Mouse (Mus musculus) lung, embryonic 15.5 days (tissue): ENCODE data around the gene Acer3. TPM values are rescaled to one million over a fixed set of nuclear protein-coding genes. Genes with fewer than 3 reads are reported as not detected.

Experiments used
- ATAC-seq: fragments of 200-750 bp; cut with Nextera tagmentation; 2 replicates; pipeline ENCODE4 v1.8.0; 2017; ENCODE audit warnings: moderate number of reproducible peaks, borderline replicate concordance; ENCODE audit not compliant: low FRiP score, low TSS enrichment; ENCODE audit errors: extremely low read depth
- H3K27ac ChIP-seq: fragments of 300-500 bp; sonication (generic); 2 replicates; pipeline ENCODE4 v1.5.1; 2015; ENCODE audit warnings: moderate library complexity, mild to moderate bottlenecking, inconsistent platforms
- H3K27me3 ChIP-seq: fragments of 300-500 bp; sonication (generic); 2 replicates; pipeline ENCODE4 v1.6.1; 2015; ENCODE audit warnings: inconsistent platforms
- H3K36me3 ChIP-seq: fragments of 300-500 bp; sonication (generic); 2 replicates; pipeline ENCODE4 v1.6.1; 2015; ENCODE audit warnings: inconsistent platforms
- H3K4me1 ChIP-seq: fragments of 300-500 bp; sonication (generic); 2 replicates; pipeline ENCODE4 v1.6.1; 2015; ENCODE audit warnings: inconsistent platforms
- H3K4me2 ChIP-seq: fragments of 300-500 bp; sonication (generic); 2 replicates; pipeline ENCODE4 v1.6.1; 2015; ENCODE audit warnings: inconsistent platforms, mild to moderate bottlenecking, moderate library complexity
- H3K4me3 ChIP-seq: fragments of 300-500 bp; sonication (generic); 2 replicates; pipeline ENCODE4 v1.5.1; 2015; ENCODE audit warnings: mild to moderate bottlenecking, inconsistent platforms
- H3K9ac ChIP-seq: fragments of 300-500 bp; sonication (generic); 2 replicates; pipeline ENCODE4 v1.6.1; 2015; ENCODE audit warnings: inconsistent platforms
- H3K9me3 ChIP-seq: fragments of 300-500 bp; sonication (generic); 2 replicates; pipeline ENCODE4 v1.6.1; 2016; ENCODE audit warnings: inconsistent platforms
- WGBS: fragments of 180-500 bp; shearing (Covaris S2); methylation state at CpG from one replicate; pipeline ENCODE4 v1.1.7; 2015; 5-methylcytosine and 5-hydroxymethylcytosine counted together
- polyA plus RNA-seq: library from polyadenylated mRNA; unstranded; fragments of >200 nt; fragmentation: Nextera tagmentation; extraction: Ambion mirVana; gene quantifications from 2 replicates; pipeline ENCODE4 v1.2.1, GENCODE M21; 2015

Acer3 gene
- polyA plus RNA-seq, result 26.0 and 28.3 TPM in 2 replicates

DNA sequence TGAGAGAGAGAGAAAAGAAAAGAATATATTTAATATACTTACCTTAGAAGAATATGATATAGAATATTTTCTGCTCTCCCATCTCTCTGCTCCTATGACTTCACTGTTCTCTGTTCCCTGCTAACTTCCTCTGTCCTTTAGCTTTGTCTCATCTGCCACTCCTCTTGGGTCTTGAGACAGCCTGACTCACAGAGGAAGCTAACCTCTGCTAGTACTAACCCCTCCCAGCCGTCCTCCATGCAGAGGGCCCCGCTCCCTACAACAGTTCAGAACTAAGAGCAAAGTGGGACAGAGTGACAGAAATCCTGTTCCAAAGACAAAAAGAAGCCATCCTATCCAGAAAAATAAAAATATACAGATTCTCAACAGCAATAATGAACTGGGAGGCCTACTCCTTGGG lies at the start of gene Acer3:
TSS of gene Acer3 (minus strand) at position 126 of the 400 bp plus-strand sequence.
- H3K27me3 ChIP-seq, result no peaks in the 10 kb centered on the region
- H3K4me1 ChIP-seq, result peaks cover 12% of the 10 kb centered on the region
- 80% methylated on average over 2 of the region's 2 CpGs for WGBS
- no peaks in the 10 kb centered on the region for H3K9me3 ChIP-seq
- no peak within 1 kb of the TSS for H3K27ac ChIP-seq
- no peak within 1 kb of the TSS for H3K4me3 ChIP-seq
- no peak for ATAC-seq
- no peak within 1 kb of the TSS for H3K4me2 ChIP-seq
- H3K36me3 ChIP-seq, result no peaks in the 10 kb centered on the region
- no peak within 1 kb of the TSS for H3K9ac ChIP-seq

- Histone ChIP-seq H3K4me1 (no peaks in the 10 kb centered on the region), H3K9ac (no peak overlapping the region), H3K27me3 (no peaks in the 10 kb centered on the region), H3K4me2 (no peak overlapping the region), H3K27ac (no peak overlapping the region), H3K36me3 (no peaks in the 10 kb centered on the region), H3K4me3 (no peak overlapping the region), H3K9me3 (no peaks in the 10 kb centered on the region)
- no peak for ATAC-seq
- WGBS, result 48% methylated on average over 10 of the region's 10 CpGs
These were observed 48.9 kb upstream of the Acer3 start for GRCm38 (mm10) chr7:98369762-98370369.

GRCm38 (mm10) chr7:98361662-98362061 lies 40.7 kb upstream of the Acer3 start:
- Histone ChIP-seq H3K27ac (peak overlapping the region; percentile 87), H3K9me3 (no peaks in the 10 kb centered on the region), H3K4me1 (peaks cover 21% of the 10 kb centered on the region), H3K27me3 (no peaks in the 10 kb centered on the region), H3K9ac (no peak overlapping the region), H3K36me3 (no peaks in the 10 kb centered on the region), H3K4me3 (peak overlapping the region; percentile 68), H3K4me2 (peak overlapping the region; percentile 92)
- ATAC-seq, result peak; percentile 6; the same call in 1 of the 2 replicates
- WGBS, result 9% methylated on average over 2 of the region's 2 CpGs

- under 1% methylated on average over 52 of the region's 52 CpGs for WGBS
- Histone ChIP-seq H3K27me3 (no peaks in the 10 kb centered on the region), H3K9me3 (no peaks in the 10 kb centered on the region), H3K27ac (peak within 1 kb of the TSS; percentile 87), H3K4me1 (peaks cover 21% of the 10 kb centered on the region), H3K4me3 (peak within 1 kb of the TSS; percentile 68), H3K36me3 (no peaks in the 10 kb centered on the region), H3K9ac (peak within 1 kb of the TSS; percentile 74), H3K4me2 (peak within 1 kb of the TSS; percentile 92)
- peak; percentile 92 for ATAC-seq
These were observed 40.1 kb upstream of the Acer3 start, which contains the start of gene Tsku for GRCm38 (mm10) chr7:98361063-98361652. TSS of gene Tsku (minus strand) at chr7:98361328.

DNA sequence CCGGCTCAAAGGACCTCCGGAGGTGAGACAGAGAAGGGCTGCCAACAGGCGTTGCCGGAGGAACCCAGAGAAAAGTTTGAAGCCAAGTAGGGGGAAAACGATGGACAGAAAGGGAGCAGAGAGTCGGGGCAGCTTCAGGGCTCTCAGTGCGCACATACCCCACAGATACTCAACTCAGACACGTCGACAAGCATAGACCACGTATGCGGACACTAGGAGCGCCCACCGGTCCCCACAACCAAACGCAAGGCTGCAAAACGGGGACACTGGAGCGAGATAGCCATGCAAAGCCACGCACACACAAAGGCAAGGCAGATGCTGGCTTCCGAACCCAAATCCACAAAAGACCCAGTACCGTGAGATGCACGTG lies 39.6 kb upstream of the Acer3 start:
- peak overlapping the region; percentile 87 for H3K27ac ChIP-seq
- peak; percentile 28; the same call in 1 of the 2 replicates for ATAC-seq
- no peaks in the 10 kb centered on the region for H3K36me3 ChIP-seq
- H3K4me3 ChIP-seq, result peak overlapping the region; percentile 68
- 0% methylated on average over 20 of the region's 20 CpGs for WGBS
- peak overlapping the region; percentile 74 for H3K9ac ChIP-seq
- H3K4me1 ChIP-seq, result peaks cover 24% of the 10 kb centered on the region
- no peaks in the 10 kb centered on the region for H3K27me3 ChIP-seq
- H3K9me3 ChIP-seq, result no peaks in the 10 kb centered on the region
- peak overlapping the region; percentile 92 for H3K4me2 ChIP-seq

DNA sequence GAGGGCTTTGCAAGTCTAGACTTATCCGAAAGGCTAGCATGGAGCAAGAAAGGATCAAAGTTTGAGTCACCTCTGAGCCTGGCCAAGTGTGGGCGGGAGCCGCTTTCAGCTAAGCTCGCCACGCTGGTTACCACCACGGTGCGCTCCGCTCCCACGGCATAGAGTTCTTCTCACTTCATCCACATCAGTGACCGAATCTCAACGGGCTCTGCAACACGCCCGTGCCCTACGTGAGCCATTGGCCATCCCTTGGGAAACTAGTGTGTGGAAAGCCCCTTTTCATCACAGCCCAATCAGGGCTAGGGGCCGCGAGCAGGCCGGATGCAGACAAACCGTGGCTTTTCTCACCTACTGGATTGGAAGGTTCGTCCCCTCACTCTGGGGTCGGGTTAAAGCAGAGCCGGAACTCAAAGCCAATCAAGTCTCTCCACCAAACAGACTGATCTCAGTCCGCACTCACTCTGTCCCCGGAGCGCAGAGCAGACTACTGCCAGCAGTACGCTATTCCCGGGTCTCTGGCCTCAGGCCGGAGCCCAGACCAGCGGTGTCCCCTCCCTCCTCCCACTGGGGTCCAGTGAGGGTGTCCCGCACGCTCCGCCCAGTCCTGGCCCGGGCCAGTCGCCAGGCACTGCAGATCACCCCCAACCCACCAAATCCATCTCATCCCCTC lies 39.1 kb upstream of the Acer3 start:
- H3K27me3 ChIP-seq, result no peaks in the 10 kb centered on the region
- ATAC-seq, result peak; percentile 77
- H3K36me3 ChIP-seq, result no peaks in the 10 kb centered on the region
- H3K9ac ChIP-seq, result peak overlapping the region; percentile 74
- no peaks in the 10 kb centered on the region for H3K9me3 ChIP-seq
- H3K4me3 ChIP-seq, result peak overlapping the region; percentile 68
- peaks cover 29% of the 10 kb centered on the region for H3K4me1 ChIP-seq
- H3K27ac ChIP-seq, result peak overlapping the region; percentile 87
- under 1% methylated on average over 33 of the region's 33 CpGs for whole genome bisulfite sequencing
- peak overlapping the region; percentile 92 for H3K4me2 ChIP-seq

DNA sequence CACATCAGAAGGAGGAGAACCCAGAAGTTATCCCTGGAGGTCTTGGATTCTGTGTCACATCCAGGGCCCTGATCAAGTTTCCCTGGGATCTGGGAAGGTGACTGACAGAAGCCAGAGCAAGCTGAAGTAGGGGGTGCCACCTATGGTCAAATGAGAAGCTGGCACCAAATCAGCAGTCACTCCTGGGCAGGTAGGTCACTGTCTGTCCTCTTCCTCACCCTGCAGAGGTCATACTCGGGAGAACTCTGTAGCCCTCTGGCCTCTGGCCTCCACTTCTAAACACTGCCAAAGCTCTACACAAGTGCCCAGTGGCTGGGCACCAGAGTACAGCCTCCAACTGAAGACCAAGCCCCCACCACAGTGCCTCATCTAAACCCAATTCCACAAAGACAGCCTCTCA lies 37.0 kb upstream of the Acer3 start:
- Histone ChIP-seq H3K4me3 (no peak overlapping the region), H3K4me2 (no peak overlapping the region), H3K27me3 (no peaks in the 10 kb centered on the region), H3K27ac (no peak overlapping the region), H3K9me3 (no peaks in the 10 kb centered on the region), H3K4me1 (peaks cover 42% of the 10 kb centered on the region), H3K36me3 (no peaks in the 10 kb centered on the region), H3K9ac (no peak overlapping the region)
- ATAC-seq, result no peak
- 63% methylated on average over 1 of the region's 1 CpGs for WGBS

- no peak for ATAC-seq
- no peak overlapping the region for H3K4me2 ChIP-seq
- H3K9me3 ChIP-seq, result no peaks in the 10 kb centered on the region
- 74% methylated on average over 5 of the region's 5 CpGs for WGBS
- H3K9ac ChIP-seq, result no peak overlapping the region
- no peak overlapping the region for H3K27ac ChIP-seq
- no peak overlapping the region for H3K4me3 ChIP-seq
- H3K4me1 ChIP-seq, result peaks cover 39% of the 10 kb centered on the region
- H3K27me3 ChIP-seq, result no peaks in the 10 kb centered on the region
- H3K36me3 ChIP-seq, result peaks cover 5% of the 10 kb centered on the region; the same call in 1 of the 2 replicates
These were observed 36.3 kb upstream of the Acer3 start for GRCm38 (mm10) chr7:98357324-98357723.

- WGBS, result 35% methylated on average over 4 of the region's 4 CpGs
- H3K36me3 ChIP-seq, result peaks cover 18% of the 10 kb centered on the region
- H3K4me3 ChIP-seq, result no peak overlapping the region
- H3K9ac ChIP-seq, result no peak overlapping the region
- H3K4me2 ChIP-seq, result no peak overlapping the region; the same call in 1 of the 2 replicates
- no peaks in the 10 kb centered on the region for H3K27me3 ChIP-seq
- peaks cover 33% of the 10 kb centered on the region for H3K4me1 ChIP-seq
- H3K9me3 ChIP-seq, result no peaks in the 10 kb centered on the region
- ATAC-seq, result no peak
- no peak overlapping the region for H3K27ac ChIP-seq
These were observed 33.9 kb upstream of the Acer3 start for GRCm38 (mm10) chr7:98354921-98355310.

DNA sequence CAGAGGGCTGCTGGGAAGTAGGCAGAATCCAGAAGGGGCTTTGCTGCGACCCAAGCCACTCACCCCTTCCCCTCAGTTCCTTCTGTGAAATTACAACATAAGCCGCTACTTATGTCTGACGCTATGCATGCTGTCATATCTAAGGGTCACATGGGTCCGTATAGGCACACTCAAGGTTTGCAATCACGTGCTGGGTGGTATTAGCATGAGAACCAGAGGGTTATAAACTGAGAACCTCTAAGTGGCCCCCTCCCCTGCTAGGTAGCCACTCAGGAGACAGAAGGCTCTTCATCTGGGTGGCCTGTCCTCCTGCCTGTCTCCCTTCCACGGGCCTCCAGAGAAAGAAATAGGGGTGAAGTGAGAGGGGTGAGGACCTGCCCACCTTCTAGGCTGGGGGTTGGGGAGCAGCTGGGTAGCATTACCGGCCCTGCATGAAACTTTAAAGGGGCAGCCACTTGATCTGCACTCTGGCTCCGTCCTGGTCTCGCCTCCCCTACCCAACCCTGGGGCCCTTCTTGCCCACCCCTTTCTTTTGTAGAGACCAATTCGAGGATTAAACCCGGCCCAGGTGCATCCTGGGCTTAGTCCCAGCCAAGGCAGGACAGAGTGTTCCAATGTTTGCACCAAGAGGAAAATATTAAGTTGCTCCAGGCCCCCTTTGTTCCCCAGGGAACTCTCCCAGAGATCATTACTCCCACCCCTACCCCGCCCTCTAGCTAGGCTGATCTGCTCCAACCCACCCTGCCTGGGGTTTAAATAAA lies 33.3 kb upstream of the Acer3 start:
- Histone ChIP-seq H3K4me2 (no peak overlapping the region), H3K27ac (no peak overlapping the region), H3K36me3 (peaks cover 18% of the 10 kb centered on the region), H3K27me3 (no peaks in the 10 kb centered on the region), H3K4me1 (peaks cover 28% of the 10 kb centered on the region), H3K9me3 (no peaks in the 10 kb centered on the region), H3K4me3 (no peak overlapping the region), H3K9ac (no peak overlapping the region)
- 25% methylated on average over 12 of the region's 12 CpGs for WGBS
- no peak for ATAC-seq

DNA sequence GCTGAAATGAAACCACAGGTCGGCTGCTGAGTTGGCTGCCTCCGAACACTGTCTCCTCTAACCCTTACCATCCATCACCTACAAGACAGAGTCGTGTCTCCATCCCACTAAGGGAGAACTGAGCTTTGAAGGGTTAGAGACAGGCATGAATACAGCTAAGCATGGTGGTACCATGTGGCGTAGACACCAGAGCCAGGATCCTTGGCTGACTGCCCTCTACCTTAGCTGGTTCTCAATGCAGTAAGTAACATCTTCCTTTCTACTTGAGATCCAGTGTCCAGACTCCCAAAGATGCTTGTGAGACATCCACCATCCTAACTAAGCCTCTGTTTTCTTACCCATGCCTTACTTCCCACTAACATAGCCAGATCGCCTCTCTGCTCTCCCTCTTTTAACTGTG lies 32.6 kb upstream of the Acer3 start:
- Histone ChIP-seq H3K36me3 (peaks cover 18% of the 10 kb centered on the region), H3K27ac (no peak overlapping the region), H3K4me1 (peaks cover 21% of the 10 kb centered on the region), H3K4me2 (no peak overlapping the region), H3K27me3 (no peaks in the 10 kb centered on the region), H3K9me3 (no peaks in the 10 kb centered on the region), H3K4me3 (no peak overlapping the region), H3K9ac (no peak overlapping the region)
- no peak for ATAC-seq
- WGBS, result 77% methylated on average over 5 of the region's 5 CpGs
